Mouse (Mus musculus) embryo, embryonic 10.5 days (tissue): Measurements from ENCODE around the gene Wdr90.

Experiments
- DNase-seq: peaks from one replicate; pipeline ENCODE4 v3.0.0-alpha.2; 2015; ENCODE audit warnings: low spot score

Wdr90 gene

DNA sequence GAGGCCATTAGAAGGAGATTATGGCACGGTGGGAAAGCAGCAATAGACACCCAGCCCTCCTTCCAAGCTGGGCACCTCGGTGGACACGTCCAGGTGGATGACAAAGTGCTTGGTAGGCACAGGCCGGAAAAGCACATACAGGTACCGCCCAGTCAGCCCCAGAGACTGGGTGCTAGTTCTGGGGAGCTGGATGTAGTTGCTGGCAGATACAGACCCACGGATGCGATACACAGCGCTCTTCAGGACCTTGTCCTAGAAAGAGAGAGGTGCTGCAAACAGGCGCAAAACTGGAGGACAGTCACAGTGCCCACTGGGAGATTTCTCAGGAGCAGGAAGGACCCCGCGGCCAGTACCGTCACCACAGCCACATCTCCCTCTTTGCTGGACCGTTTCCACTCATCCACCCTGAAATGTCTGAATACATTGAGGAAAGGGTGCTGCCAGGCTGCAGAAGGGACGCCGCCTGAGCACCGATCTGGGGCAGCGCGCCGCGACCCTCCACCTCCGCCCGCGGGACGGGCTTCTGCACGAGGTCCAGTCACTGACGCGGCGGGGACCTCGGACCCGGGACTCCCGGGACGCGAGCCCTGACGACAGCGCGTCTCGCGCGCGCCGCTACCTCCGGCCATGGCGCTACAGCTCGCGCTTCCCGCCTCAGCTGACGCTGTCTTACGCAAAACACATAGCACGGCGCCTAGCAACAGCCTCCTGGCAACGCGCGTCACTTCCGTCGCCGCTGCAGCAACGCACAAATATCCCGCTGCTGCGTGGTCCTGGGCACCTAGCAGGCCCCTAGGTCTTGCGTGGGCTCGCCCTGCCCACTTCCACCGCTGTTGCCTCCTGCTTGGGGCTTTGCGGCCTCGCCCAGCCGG, at the start of gene Wdr90:
TSS of gene Wdr90 (minus strand) at position 670 of the 872 bp plus-strand sequence.
- peak; percentile 95 for DNase-seq

DNA sequence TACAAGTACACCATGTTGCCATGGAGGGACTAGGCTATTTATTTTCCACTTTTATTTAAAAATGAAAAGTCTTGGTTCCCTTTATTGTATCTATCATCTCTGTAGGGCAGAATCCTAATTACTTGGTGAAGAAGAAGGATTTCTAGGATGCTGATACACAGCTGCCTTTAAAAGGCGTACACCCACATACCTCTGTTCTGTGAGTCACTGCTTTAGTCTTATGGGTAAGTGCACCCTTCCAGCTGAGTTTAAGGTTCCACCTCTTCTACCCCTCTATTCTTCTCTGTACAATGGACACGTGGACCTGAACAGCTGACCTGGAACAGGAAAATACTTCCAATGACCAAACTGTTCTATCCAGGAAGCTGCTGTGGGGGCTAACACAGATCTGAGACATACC, 46.3 kb upstream of the Wdr90 start:
- no peak for DNase-seq

DNA sequence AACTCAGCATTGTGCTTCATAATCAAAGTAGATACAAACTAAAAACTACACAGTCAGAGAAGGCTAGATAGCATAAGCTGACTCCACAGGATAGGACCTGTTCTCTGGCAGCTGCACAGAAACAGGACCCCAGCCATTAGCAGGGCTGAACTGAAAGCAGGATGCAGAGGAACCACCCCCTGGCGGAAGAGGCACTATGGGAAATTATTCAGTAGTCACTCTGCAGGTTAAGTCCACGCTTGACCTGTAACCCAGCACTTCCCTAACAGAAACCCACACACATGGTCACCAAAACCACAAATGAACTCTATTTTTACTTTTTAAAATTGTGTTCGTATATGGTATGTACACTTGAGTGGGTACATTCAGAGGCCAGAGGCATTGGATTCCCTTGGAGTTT, 41.8 kb upstream of the Wdr90 start:
- DNase-seq = no peak

DNA sequence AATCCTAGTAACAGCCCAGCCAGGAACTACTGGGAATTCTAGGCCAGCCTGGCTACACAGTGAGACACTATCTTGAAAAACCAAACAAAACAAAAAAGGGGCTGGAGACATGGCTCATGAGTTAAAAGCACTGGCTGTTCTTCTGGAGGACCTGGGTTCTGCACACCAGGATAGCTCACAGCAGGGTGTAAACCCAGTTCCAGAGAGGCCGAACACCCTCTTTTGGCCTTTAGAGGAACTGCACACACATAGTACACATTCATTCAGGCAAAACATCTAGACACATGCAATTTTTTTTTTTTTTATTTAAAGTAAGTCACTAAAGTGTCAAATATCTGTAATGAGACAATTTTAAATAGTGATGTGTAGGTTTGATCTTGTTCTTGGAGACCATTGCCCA, 38.9 kb upstream of the Wdr90 start:
- no peak for DNase-seq

DNA sequence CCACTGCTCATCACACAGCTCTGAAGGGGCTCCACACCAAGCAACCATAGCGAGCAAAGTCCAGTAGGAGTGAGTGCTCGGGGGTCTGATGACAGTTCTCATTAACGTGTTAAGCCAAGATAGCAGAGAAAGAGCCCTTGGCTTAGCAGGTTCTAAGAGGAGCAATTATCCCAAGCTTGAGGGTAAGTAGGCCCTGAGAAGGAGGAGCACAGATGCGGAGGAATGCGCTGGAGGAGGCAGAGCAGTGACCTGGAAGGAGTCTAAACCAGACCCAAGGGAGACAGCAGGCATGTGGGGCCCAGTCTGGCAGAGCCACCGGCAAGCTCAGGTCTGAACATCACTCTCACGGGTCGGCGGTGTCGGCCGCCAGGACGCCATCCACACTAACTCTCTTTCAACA, 34.6 kb upstream of the Wdr90 start:
- peak; percentile 7 for DNase-seq

DNA sequence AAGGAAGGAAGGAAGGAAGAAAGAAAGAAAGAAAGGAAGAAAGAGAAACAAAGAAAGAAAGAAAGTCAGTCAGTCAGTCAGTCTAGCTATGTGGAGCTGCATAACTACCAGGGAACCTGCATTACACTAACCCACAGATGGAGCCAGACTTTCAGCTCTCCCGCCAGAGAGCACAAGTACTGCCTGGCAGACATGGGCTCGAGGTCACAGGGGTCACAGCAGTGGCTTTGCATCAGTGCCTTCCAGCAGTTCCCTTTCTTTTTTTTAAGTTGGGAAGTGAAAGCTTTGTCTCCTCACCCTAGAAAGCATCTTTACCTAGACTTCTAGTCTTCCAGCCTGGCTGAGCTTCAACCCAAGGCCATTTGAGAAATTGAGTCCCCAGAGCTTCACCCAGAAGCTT, 34.1 kb upstream of the Wdr90 start:
- DNase-seq = peak; percentile 45

DNA sequence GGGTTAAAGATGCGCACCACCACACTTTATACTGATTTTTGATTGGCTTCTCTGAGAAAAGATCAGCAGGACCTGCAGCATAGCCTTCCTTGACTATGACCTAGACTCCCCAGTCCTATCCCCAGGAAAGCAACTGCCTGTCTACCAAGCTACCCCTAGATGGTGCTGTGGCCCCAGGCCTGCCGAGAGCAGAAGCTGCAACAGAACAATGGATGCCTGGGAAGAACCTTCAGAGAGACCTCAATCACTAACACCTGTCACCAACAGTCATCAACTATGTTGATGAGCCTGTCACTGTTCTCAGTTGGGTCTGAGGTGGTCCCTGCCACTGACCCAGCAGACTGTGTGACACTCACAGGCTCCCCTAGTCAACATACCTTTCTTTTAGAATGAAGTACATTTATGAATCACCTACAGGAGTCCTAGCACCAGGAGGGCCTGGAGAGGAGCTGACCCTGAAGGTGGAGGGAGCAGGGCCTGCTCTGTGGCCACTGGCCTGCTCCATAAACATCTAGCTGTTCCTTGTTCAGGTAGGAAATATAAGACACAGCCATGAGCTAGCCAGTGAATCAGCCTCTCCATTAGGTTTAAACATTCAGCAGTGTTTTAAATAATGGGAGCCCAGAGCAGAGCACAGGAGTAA, 32.8 kb upstream of the Wdr90 start:
- DNase-seq = peak; percentile 84

DNA sequence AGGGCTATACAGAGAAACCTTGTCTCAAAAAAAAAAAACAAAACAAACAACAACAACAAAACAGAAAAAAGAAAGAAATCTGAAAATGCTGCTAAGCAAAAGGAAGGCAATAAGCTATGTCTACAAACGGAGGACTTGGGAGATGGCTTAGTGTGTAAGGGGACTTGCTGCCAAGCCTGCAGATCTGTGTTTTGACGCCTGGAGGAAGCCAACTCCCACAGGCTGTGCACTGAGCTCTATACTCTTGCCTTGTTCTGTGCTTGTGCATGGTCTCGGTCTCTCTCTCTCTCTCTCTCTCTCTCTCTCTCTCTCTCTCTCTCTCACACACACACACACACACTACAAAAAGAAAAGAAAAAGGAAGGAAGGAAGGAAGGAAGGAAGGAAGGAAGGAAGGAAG, 27.5 kb upstream of the Wdr90 start:
- DNase-seq = no peak

DNA sequence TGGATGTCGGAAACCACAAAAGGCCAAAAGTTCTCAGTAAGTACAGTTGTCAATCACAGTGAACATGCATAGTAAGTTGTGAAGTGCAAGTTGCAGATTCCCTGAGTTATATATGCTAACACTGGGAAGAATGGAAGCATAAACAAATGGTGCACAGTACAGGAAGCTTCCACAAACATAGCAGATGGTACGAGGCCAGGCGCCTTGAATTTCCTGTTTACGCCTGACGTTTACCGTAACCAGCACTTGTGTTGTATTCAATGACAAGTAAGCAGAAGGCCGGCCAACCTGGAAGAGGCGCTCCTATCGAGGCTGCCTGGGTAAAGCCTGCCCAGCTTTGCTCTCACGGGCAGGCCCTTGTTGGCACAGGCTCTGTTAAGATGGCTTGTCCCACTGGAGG, 26.2 kb upstream of the Wdr90 start:
- DNase-seq = no peak

DNA sequence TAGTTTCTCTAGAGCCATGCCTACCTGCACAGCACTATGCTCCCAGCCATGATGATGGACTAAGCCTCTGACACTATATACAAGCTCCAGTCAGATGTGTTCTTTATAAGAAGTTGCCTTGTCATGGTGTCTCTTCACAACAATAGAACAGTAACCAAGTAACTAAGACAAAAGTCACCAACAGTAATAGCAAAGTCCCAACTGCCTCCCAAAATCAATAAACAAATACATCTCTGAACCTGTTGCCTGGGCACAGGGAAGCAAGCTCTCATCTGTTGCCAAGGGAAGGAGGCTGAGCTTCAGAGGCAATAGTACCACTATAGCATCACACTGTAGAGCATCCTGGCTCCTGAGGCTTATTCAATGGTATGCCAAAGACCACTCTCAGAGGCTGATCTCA, 25.5 kb upstream of the Wdr90 start:
- no peak for DNase-seq

DNA sequence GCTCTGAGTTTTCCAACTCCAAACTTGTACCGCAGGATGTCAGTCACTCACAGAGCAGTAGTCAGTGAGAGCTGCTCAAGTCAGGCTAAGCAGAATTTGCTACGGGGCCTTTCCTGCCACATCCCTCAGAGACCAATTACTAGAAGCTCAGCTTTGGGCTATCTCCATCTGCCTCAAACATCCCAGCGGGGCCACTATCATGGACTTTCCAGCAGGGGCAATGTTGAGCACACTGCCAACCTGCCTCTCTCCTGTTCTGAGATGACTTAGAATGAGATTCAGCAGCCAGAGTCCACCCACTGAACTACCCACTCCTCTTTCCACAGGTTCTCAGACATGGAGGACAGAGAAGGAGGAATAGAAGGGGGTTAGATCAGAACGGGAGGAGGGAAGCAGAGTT, 24.3 kb upstream of the Wdr90 start:
- peak; percentile 53 for DNase-seq

DNA sequence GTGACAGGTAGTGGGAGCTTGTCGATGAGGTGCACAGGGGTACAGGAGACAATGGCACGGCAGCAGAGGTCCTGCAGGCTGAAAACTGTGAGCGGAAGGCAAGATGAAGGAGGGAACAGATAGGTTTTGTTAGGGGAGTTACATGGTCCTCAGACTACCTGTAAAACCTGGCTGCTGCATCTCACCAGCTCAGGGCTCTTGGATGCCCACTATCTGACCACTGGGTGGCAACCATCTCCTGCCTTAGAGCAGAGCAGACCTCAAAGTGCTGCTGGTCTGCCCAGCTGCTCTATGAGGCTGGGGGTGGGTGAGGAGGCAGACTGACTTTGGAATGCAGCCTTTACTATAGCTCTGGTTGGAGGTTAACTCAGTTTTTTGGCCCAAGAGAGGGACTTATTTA, 22.5 kb upstream of the Wdr90 start:
- DNase-seq = no peak

DNA sequence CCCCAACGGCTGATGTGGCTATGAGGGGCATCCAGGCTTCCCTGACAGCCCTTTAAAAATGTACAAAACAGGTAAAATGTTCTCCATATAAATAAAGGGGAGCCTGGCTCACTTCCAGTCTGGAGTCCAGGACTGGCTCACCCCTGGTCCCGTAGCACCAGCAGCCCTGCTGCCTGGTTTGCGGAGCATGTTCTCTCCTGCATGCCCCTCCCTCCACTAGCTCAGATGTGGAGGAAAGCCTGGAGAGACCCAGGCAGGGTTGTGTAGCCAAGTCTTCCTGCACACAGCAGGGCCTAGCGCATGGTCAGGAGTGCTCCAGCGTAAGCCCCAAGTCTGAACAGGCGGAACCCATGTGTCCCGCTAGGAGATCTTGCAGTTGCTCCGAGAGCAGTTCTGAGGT, 22.0 kb upstream of the Wdr90 start:
- DNase-seq = no peak

DNA sequence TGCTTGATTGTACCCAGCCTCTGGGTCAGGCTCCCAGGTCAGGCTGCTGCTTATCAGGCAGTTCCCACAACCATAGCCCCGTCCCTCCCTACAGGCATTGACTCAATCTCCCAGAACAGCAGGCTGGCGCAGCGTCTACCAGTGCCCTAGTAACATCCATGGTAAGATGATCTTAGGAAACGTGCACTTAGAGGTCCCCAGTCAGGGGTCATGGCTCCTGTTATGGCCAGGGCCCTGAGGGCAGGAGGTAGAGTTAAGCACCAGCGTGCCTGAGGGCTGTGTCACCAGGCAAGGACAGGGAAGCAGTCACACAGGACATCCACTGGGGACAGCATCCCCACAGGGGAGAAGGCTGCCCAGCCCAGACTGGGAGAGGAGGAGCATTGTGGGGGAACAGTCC, 21.0 kb upstream of the Wdr90 start:
- DNase-seq = peak; percentile 44

DNA sequence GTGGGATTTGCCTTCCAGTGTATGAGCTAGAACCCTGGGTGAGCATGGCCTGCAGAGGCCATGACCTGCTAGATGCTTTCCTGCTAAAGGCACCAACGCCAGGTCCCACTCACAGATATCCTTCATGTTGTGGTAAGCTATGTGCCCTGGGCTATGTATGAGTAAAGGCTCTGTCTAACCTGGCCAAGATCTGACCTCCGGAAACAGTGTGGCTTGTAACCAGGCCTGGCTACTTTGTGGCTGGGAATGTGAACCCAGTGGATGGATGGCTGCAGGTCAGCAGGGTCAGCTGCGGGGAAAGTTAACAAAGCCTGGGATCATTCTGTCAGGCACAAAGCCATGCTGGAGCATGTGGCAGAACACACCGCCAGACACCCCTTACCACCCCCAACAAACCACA, 20.4 kb upstream of the Wdr90 start:
- DNase-seq = peak; percentile 79

DNA sequence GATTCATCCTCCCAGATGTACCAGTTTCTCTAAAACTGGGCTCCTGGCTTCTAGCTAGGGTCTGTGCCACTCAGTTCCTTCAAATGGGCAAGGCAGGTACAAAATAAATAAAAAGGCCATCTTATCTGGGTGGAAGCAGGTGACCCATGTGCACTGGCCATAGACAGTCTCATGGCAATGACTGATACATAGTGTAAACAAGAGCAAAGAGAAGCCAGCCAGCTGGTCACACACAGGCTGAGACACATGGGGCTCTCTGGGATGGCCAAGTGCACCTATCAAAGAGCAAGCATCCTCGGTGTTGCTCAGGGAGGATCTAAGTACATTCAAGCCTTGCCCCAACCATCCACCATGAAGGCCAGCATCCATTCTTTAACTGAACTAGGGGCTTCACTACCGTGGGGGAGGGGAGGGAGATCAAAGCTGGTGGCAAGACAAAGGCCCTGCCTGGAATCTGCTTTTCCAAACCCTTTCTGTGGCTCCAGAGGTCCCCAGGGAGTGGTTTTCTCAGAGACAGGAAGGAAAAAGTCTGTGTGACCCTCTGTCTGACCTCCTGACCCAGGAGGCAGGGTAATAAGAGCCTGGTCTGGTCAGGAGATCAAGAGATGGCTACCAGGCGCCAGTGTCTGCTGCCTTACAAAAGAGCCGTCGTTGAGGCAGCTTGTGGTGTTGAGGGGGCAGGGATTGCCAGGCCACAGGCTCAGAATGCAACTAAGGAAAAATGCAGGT, 19.8 kb upstream of the Wdr90 start:
- DNase-seq = peak; percentile 94

DNA sequence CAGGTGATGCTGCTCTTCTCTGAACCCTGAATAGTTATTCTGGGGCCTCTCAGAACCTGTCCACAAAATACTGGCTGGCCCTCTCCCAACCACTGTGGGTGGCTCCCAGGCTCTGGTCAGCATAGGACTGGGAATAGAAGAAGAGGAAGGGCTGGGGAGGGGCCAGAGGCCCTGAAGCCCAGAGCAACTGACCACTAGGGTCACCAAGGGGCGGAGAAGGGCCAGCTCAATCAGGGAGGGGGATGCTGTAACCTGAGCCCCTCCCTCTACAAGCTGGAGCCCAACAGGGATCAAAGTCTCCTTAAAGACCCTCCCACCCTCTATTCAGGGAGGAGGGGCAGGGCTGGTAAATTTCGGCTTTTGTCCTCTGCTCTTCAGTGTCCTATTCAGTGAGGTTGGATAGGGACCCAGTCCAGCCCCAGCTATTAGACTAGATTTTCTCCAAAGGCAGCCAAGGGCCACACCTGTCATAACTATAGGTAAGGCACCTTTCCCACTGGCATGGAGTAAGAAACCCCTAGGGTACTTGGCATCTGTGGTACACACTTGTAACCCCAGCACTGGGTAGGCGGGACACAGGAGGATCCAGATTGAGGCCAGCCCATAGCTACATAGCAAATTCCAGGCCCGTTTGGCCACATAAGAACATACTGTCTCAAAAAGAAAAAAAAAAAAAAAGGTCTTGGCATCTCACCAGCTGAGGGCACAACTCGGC, 19.1 kb upstream of the Wdr90 start, which contains the start of gene Wfikkn1:
TSS of gene Wfikkn1 (minus strand) at position 663 of the 715 bp plus-strand sequence.
- DNase-seq = peak; percentile 84

DNA sequence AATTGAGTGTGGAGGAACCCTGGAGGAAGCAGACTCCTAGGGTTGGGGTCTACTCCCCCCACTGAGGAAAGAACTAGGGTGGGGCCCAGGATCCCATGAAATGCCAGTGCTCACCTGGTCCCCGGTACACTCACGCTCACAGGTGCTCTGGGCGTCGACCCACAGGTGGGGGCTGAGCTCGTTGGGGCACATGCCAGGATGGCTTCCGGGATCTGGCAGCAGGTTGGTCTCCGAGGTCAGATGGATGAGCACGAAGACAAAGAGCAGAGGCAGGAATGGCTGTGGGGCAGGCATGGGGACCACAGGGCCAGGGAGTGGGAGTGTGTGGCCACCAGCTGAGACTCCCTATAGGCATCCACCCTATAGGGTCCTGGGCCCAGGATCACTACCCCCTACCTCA, 18.4 kb upstream of the Wdr90 start:
- no peak for DNase-seq

DNA sequence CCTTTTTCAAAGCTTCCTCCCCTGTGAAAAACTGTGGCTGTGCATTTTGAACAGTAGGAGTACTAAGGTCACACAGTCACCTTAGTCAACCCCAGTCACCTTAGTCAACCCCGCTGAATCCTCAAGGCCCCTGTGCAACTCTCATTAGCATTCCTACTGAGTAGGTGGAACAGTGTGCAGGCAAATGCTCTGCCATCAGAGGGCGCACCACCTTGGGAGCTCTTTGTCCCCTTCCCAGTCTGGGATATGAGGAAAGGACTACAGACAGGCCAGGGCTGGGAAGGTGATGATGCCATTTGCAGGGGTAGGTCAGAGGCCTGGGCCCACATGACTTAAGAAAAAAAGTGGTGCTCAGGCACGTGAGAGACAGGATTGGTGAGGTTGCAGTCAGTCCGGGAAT, 18.0 kb upstream of the Wdr90 start:
- peak; percentile 75 for DNase-seq

DNA sequence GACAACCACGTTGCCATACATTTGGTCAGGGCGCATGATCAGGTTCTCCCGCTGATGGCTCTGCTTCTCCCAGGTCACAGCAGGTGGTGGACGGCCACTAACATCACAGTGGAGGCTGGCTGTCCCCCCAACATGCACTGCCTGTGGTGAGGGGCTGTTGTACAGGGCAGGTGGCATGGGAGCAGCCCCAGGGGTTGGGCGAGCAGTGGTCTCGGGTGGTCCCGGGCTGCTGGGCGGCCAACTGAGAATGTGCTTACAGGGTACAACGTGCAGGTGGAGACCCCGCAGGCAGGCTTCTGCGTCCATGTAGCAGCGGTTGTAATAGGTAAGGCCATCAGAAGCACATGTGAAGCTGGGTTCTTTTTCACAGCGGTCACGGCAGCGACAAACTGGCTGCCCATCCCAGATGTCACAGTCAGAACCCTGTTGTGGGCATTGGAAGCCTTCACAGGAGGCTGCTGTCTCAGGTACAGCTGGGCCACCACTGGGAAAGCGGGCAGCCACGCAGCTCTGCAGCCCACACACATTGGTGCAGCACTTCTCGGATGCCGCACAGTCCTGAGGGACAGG, 17.4 kb upstream of the Wdr90 start:
- DNase-seq = no peak

DNA sequence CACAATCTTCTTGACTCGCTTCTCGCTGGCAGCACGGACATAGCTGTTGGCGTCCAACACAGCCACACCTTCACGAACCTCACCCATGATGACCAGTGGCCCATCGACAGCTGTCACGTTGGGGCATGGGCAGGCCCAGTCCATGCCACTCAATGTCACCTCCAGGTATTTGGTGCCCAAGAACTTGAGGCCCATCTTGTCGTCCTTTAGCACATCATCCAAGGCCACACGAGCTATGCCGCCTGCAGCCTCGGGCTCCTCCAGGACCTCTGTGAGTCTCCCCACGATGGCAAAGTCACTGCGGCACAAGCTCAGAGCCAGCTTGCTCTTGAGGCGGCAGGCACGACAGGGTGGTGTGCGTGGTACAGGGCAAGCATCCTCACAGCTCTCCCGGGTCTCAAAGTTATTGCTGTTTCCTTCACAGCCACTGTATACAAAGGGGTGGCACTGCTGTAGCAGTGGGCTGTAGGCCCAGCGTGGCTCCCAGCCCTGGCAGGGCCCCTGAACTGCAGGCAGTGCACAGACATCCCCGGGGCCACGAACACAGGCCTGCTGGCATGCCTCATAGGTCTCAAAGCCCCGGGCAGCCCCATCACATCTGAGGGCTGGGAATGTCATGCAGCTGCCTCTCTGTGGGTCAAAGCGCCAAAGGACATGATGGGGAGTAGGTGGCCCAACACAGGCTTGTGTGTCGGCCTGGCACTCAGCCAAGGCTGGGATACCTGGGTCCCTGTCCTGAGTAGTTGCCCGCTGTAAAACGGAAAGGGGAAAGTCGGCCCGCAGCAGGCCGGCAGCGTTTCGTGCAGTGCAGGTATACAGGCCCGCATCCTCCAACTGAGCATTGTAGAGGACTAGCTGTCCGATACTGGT, 16.7 kb upstream of the Wdr90 start:
- no peak for DNase-seq
